Mouse (Mus musculus): ENCODE results near the gene Glra2.

DNA sequence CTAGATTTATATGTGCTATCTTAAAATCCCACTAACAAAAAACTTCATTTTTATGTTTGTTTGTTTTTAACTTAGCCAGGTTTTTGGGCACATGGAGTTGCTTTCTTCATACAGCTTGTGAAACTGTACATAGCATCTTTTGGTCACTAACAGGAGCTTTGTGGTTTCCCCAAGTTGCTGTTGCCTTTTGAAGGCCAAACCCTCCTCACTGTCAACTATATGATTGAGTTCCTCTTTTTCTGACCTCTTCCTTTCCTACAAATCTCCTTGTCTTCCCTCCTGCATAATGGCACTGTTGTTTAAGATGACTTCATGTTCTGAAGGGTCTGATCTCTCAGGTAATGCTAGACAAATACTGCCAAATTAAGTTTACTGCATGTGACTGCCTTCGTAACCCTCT lies 170.6 kb downstream of the Glra2 start:
- no peak for TF ChIP-seq CTCF (IDR thresholded peaks at IDR 0.05; ENCODE audit: extremely low read depth, insufficient read depth, insufficient read length, insufficient replicate concordance)
- TF ChIP-seq POLR2A (IDR thresholded peaks at IDR 0.05; ENCODE audit: low read depth, low read length): no peak

All from spleen, adult 2 months (tissue).